Mouse (Mus musculus) Muller cell, postnatal 12 days (primary cell): Measurements from ENCODE around the gene Nudt14.
A peak's percentile ranks its signal among the peaks of the same experiment; 100 is the strongest.

Source experiments
- DNase-seq: peaks from one replicate; pipeline ENCODE4 v3.0.0-alpha.2; 2015; ENCODE audit errors: inconsistent ontology term

Nudt14 gene

DNA sequence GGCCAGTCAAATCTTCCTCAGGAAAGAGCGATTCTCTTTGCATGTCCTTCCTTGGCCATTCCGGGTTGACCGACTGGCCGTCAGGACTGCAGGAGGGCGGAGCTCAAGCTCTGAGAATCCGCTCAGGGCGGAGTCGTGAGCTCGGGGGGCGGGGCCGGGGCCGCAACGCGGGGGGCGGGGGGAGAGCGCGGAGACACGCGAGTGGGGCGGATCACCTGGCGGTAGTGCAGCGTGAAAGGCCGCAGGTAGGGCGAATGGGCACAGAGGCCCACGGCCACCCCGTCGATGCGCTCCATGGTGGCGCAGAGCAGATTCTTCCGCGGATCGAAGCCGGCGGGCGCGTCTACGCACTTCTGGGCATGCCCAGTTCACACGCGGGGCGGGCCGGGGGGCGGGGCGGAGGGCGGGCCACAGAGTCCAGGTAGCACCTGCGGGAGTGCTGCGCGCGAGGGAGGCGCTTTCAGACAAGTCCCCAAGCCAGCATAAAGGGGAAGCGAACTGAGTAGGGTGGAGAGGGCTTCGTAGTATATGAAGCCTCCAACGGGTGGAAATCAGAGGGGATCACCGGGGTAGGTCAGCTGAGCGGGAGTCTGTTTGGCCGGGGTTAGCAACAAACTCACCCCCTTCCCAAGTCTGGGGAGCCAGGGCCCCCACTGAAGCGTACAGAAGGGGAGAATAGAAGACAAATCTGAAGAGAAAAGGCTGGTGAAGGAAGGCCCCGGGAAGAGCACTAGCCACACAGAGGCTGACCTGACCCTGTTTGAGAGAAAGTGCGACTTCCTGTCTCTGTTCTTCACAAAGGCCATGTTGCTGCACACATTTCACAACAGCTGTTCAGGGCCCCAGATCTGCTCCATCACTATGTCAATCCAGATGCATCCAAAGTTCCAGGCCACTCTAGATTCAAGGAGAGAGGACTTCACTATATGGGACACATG is at the start of gene Nudt14:
Gene Nudt14, minus strand, starts transcription at position 349 of the 938 bp plus-strand sequence.
- DNase-seq, result peak; percentile 79

DNA sequence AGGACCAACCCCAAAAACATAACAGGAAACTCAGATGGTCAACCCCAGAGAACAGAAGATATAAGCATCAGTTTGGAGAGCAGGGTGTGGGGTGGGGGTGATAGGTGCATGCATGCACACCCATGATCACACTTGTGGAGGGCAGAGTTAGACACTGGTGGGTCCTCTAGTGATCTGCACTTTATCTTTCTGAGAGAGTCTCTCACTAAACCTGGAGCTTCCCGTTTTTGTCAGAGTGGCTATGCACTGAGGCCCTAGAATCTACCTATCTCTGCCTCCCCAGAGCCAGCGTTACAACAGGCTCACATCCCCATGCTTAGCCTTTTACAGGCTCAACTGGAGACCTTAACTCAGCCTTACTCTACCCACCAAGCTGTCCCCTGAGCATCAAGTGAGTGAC is 49.5 kb upstream of the Nudt14 start:
- no peak for DNase-seq

DNA sequence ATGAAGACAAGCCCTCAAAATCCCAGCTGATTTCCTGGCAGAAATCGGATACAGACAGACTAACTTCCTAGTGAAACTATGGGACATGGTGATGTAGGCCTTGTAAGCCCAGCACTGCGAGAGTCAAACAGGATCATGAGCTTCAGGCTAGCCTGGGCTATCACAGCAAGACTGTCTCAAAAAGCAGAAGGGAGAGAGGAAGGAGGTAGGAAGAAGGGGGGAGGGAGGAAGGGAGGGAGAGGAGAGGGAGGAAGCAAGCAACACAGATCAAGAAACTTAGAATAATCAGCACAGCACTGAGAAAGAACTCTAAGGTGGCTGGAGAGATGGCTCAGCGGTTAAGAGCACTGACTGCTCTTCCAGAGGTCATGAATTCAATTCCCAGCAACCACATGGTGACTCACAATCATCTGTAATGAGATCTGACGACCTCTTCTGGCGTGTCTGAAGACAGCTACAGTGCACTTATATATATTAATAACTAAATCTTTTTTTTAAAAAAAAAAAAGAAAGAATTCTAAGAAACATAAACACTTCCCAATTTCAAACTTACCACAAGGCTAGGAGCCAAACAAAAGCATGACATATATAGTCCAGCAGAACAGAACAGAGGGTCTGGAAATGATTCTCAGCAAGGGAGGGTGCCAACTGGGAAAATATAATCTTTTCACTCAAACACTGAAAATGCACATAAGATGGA is 48.9 kb upstream of the Nudt14 start:
- no peak for DNase-seq

DNA sequence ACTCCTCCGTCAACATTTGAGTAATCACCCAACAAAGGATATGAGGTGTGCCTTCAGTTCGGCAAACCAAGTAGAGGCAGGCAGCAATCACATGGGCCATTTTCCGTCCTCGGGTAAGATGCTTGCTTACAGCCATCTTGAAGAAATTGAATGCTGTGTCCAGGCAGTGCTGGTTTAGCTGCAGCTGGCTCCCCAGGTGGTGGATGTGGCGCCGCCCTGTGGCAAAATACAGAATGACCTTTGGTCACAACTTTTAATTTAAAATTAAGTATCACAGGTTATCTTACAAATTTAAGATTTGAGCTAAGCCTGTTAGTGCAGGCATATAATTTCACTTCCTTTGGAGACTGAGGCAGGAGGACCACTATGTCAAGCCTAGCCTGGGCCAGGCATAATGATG is 46.0 kb upstream of the Nudt14 start:
- DNase-seq, result no peak

DNA sequence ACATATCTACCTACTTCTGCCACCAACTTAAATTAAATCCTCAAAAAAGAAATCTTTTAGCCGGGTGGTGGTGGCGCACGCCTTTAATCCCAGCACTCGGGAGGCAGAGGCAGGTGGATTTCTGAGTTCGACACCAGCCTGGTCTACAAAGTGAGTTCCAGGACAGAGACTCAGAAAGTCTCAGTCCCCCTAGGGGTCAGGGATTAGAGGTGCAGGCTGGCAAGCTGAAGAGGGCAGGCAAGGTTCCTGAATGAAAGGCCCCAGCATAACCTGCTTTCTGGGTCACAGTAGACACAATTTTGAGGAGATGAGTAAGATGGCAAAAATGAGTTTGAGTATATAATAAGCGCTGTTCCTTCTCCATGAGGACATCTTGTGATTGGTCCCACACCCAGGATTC is 43.4 kb upstream of the Nudt14 start:
- DNase-seq, result no peak

DNA sequence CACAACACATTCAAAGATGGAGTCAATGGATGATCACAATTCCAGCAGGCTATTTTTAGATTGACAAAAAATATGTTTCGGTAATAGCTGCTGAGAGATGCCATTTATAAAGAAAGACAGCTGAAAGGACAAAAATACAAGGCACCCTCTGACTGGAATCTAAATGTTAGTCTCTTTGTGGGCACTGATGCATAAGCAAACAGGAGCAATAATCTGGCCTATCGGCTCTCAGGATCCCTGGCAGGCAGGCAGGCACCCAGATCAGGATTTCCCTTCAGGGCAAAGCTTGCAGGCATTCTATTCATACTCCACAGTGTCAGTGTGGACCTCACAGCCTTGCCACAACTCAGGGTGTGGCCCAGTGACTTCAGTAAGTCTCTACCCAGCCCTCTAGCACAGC is 40.1 kb upstream of the Nudt14 start:
- peak; percentile 67 for DNase-seq

DNA sequence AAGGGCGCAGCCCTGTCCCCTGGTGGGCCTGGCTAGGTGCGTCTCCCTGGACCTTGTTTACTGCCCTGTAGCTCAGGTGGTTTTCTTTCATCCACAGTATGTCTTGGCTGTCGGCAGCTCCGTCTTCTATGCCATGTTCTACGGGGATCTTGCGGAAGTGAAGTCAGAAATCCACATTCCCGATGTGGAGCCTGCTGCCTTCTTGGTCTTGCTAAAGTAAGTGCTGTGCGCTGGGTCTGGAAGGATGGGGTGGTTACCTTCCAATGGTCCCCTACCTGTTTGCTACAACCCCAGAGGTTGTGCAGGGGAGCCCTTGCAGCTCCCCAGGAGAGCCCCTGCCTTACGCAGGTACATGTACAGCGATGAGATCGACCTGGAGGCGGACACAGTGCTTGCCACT is 35.2 kb upstream of the Nudt14 start:
- DNase-seq, result no peak

DNA sequence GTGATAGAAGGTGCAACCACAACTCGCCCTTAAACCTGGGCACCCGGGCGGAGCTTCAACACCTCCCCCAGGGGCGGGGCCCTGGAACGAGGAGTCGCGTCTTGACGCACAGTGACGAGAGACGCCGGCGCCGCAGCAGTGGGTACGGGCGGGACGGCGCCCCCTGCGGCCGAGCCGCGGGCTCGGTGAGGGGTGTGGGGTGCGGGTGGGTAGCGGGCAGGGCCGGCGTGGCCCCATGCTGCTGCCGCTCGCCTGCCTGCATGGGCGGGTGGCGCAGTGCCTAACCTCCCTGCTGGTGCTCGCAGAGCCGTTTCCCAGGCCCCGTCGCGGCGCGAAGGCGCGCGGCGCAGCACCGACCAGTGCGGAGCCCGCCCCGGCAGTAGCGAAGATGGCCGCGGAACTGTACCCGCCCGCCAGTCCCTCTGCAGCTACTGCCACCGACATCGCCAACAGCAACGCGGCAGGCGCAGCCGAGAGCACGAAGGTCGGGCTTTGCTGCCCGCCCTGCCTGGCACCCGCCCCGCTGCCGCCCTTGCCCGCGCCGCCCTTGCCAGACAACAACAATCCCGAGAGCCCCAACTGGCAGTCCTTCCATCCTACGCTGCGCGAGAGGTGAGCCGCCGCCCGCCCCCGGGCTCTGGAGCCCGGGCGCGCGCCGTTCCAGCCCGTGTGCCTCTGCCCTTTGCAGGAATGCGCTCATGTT is 34.6 kb upstream of the Nudt14 start, which contains the start of gene Btbd6:
Gene Btbd6, plus strand, starts transcription at position 112 of the 703 bp plus-strand sequence.
- peak; percentile 88 for DNase-seq

DNA sequence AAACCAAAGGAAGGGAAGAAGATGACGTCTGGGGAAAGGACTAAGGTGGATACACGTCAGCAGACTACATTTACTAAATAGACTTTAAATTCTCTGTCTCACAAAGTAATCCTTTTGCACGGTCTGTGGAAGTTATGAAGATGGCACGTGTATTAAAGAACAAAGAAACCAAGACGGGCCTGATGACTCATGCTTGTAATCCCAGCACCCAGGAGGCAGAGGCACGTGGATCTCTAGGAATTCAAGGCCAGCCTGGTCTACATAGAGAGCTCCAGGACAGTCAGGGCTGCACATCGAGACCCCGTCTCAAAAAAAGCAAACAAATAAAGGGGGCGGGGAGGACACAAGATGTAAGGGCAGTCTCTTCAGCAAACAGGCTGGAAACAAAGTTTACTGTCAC is 32.8 kb upstream of the Nudt14 start:
- no peak for DNase-seq

DNA sequence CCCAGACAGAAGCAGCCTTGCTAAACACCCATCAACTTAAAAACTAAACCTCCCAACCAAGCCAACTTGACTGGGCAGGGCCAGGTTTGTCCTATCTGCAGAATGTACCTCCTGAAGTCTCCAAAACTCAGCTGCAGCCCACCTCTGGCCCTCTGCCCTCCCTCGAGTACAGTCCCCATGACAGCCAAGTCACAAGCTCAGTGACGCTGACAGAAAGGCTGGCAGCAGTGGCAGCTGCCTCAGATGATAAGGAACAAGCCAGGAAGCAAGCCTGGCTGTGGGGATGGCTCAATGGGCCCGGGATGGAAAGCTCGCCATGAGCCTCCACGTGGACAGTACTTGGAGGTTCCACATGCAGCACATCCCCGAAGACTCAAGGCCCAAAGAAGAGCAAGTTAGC is 27.7 kb upstream of the Nudt14 start:
- DNase-seq, result no peak

DNA sequence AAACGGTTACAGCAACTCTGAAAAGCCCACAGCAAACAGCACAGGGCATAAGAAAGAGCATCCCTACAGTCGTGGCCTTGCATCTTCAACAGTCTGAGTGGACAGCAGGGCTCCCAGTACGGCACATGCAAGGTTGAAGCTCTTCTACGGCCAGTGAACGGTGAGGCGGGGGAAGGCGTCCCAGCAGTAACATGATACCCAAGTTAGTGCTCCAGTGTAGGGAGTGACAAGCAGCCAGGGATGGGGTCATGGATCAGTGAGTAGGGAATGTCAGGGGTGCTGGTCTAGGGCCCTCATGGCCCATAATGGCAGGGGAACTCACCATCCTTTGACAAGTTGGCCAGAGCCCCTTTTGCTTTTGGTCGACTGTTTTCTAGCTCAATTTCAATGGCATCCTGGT is 27.0 kb upstream of the Nudt14 start:
- DNase-seq, result no peak

DNA sequence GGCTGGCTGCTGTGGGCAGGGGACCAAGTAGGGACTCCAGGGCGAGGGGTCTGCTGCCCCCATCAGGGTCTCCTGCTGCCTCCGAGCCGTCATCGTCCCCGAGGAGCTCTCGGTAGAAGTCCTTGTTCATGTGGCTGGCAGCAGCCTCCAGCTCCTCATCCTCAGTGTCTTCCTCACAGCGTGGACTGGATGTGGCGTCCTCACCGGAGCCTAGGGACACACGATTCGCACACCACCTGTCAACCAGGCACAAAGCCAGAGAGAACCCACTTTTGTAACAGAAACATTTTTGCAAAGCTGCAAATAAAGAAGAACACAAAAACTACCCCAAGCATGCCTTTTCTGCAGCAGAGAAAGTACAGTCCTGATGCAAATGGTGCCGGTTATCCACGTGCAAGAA is 23.9 kb upstream of the Nudt14 start:
- DNase-seq, result no peak

DNA sequence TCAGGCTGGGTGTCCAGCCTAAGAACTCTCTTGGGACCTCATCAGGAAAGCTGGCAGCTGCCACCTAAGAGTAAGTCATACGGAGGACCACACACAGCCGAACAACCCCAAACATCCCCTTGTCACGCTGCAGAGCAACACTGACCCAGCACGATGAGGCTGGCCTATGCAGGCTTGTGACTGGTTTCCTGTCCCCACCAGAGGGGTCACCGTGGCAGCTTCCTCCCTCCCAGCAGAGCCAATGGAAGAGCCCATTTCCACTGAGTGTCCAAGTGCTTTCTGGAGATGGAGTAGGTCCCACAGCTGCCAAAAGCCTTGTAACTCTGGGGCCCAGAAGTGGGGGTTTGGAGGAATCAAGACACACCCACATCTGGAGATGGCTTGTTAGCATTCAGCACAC is 19.9 kb upstream of the Nudt14 start:
- no peak for DNase-seq

DNA sequence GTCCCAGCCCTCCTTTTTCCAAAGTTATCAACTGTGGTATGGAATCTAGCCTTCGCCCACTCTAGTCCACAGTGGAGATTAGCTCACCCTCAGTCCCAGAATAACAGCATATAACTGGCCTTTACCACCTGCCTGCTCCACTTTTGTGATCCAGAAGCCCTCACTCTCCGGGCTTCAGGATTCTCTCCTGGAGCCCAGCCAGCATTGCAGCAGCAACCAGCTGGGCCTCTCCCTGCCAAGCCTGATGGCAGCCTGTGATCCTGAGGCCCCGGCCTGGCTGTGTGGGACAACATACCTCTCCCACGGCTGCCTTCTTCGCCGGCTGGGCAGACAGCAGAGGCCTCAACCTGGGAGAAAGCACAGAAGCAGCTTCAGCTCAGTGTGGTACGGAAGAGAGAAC is 19.5 kb upstream of the Nudt14 start:
- peak; percentile 66 for DNase-seq

DNA sequence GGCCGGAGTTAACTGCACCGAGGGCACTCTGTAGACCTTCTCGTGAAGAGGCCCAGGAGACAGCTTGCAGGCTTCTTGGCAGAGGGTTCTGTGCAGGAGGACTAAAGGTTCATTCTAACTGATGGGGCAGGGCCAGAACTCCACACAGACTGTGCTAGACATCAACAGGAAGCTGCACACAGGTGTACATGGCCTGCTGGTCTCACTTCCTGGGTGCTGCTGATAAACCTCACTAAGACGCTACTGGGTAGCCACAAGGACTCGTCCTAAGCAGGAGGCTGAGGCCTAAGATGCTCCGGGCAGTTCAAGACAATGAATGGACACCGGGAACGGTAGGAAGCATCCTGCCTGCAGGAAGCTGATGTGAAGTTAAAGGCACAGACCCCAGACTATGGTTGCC is 17.5 kb upstream of the Nudt14 start:
- DNase-seq, result no peak

DNA sequence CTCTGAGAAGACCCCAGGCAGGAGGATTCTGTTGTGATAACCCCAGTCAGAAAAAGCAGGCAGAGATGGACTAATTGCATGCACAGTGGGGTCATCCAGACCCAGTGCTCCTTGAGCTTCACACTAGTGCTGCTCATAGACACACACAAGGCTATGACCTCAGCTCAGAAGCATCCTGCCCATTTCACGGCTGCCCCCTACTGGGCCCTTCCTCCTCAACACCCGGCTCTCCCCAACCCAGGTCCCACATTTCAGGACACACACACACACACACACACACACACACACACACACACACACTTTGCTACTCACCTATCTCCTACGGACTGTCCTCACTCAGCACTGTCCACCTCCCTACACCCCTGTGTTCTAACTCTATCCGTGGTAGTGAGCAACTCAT is 16.4 kb upstream of the Nudt14 start:
- DNase-seq, result peak; percentile 54

DNA sequence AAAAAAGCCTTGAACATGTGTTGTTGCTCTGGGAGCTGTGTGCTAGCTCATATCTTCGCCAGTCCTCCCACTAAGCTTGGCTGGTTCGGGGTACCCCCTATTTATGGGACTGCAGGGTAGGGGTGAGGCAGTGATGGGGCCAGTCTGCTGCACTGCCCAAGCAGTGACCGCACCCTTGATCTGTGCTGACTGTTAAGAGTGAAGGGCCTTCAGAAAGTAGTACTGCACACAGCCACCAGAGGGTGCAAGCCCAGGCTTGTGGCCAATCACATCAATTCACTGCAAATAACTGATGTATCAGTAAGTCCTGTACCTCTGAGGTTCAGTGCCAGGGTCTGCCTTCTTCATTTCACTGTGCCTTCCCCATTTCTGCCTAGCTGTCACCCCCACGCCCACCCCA is 13.9 kb upstream of the Nudt14 start:
- DNase-seq, result peak; percentile 50

DNA sequence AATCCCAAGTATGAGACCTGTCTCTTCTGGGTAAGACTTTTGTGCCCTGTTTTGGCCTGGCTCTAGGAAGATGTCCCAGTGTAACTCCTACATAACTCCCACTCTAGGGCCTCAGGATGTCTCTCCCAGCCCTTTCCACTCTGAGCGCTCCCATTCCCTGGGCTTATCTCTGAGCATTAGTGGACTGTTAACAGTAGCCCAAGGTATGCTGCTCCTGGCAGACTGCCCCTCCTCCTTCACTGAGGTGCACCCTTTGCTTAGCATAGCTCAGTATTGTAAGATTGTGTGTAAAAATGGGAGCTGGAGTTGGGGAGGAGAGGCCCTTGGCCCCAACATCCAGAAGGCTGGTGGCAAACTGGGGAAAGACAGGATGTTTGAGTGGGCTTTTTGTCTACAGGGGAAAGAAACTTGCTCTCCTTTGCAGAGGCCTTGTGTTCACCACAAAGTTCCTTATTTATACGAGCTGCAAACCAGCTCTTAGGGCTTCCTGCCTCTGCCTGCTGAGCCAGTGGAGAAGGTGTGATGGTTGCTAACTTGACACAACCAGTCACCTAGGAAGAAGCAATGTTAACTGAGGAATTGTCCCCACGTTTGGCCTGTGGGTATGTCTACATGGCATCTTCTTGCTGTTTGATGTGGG is 11.1 kb upstream of the Nudt14 start:
- no peak for DNase-seq

DNA sequence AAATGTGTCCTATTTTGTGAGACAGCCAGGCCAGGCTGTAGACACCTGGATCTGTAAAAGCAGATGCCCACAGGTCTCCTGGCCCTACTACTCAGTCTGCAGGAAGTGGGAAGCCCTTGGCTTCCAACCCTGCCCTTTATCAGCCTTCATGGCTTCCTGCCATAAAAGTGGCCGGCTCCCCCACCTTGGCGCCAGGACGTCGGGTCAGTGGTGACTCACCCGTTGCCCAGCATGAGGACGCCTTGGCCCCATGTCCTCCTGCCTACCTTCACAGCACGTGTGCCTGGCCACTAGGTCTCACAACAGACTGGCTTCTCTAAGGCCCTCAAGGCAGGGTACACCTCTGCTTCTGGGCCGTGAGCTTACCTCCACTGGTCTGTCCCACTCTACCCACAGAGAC is 10.5 kb upstream of the Nudt14 start:
- DNase-seq, result no peak

DNA sequence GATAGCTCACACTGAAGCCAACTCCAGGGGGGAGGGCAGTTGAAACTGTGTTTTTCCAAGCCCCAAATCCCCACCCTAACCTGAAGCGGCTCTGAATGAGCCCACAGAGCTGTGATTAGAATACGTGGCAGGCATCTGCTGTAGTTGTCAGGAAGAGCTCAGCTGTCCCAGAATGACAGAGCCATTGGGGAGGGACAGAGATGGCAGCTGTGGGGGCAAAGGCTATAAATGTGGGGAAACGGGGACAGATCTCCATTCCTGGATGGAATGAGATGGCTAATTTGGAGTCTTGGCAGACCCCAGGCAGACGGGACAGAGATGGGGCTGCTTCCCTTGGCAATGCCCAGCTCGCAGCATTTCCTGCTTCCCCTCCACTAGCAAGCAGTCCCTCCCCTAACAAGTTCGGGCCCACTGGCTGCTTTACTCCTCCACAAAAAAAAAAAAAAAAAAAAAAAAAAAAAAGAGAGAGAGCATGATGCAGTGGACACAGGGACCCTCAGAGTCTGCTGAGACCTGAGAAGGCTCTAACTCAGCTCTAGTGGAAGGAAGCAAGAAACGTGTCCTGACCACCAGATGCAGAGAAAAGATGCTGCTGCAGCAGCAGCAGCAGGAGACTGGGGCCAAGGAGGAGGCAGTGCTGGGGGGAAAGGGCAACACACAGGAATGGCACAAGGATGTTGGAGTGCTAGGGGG is 9.4 kb upstream of the Nudt14 start:
- no peak for DNase-seq

DNA sequence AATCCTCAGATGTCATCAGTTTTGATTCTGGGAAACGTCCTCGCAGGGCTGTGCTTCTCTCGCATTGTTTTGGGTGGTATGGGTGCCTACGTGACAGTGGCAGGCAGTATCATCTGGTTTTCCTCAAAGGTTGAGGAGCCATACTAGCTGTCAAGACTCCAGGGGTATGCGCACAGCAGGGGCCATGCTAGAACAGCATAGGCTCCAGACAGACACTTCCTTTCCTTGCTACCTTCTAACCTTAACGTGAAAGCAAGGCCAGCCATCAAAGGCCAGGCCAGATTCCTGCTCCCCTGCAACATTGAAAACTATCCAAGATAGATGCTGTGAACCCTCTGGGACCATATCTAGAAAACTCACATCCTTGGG is 8.8 kb upstream of the Nudt14 start:
- no peak for DNase-seq
